Mouse (Mus musculus): ENCODE results near the gene Vcl. TPM values are rescaled to one million over a fixed set of nuclear protein-coding genes. Genes with fewer than 3 reads are reported as not detected.

The Vcl gene
- polyA plus RNA-seq, 1 experiment: 31.7 TPM

- Histone ChIP-seq H3K27ac (ENCODE audit: insufficient read depth, low read length) (no peak overlapping the region), H3K4me1 (ENCODE audit: control insufficient read depth, insufficient read depth, low read length) (no peaks in the 10 kb centered on the region), H3K4me3 (ENCODE audit: insufficient read depth, low read length) (no peak overlapping the region)
- TF ChIP-seq POLR2A (IDR thresholded peaks at IDR 0.05; ENCODE audit: extremely low read depth, insufficient read depth, low read length) (no peak), CTCF (IDR thresholded peaks at IDR 0.05; ENCODE audit: extremely low read depth, insufficient read depth, low read length) (no peak)
These were observed 17.4 kb upstream of the Vcl start for GRCm38 (mm10) chr14:20911811-20912210.

GRCm38 (mm10) chr14:20914415-20914814, 14.8 kb upstream of the Vcl start:
- TF ChIP-seq CTCF (IDR thresholded peaks at IDR 0.05; ENCODE audit: extremely low read depth, insufficient read depth, low read length) (no peak), POLR2A (IDR thresholded peaks at IDR 0.05; ENCODE audit: extremely low read depth, insufficient read depth, low read length) (no peak)
- no peaks in the 10 kb centered on the region for H3K4me1 ChIP-seq (ENCODE audit: control insufficient read depth, insufficient read depth, low read length)

GRCm38 (mm10) chr14:20916625-20917612, 12.3 kb upstream of the Vcl start:
- no peak overlapping the region for H3K4me3 ChIP-seq (ENCODE audit: insufficient read depth, low read length)
- H3K4me1 ChIP-seq (ENCODE audit: control insufficient read depth, insufficient read depth, low read length): no peaks in the 10 kb centered on the region
- no peak overlapping the region for H3K27ac ChIP-seq (ENCODE audit: insufficient read depth, low read length)
- TF ChIP-seq CTCF (IDR thresholded peaks at IDR 0.05; ENCODE audit: extremely low read depth, insufficient read depth, low read length) (no peak), POLR2A (IDR thresholded peaks at IDR 0.05; ENCODE audit: extremely low read depth, insufficient read depth, low read length) (no peak)

More at GRCm38 (mm10) chr14:20914415-20914814, 14.8 kb upstream of the Vcl start:
- H3K4me3 ChIP-seq (ENCODE audit: insufficient read depth, low read length): no peak overlapping the region
- H3K27ac ChIP-seq (ENCODE audit: insufficient read depth, low read length): no peak overlapping the region

- no peak for TF ChIP-seq POLR2A (IDR thresholded peaks at IDR 0.05; ENCODE audit: extremely low read depth, insufficient read depth, low read length)
- Histone ChIP-seq H3K4me3 (ENCODE audit: insufficient read depth, low read length) (no peak overlapping the region), H3K27ac (ENCODE audit: insufficient read depth, low read length) (no peak overlapping the region), H3K4me1 (ENCODE audit: control insufficient read depth, insufficient read depth, low read length) (no peaks in the 10 kb centered on the region)
These were observed 5.0 kb upstream of the Vcl start for GRCm38 (mm10) chr14:20924071-20924789.

GRCm38 (mm10) chr14:20927470-20928307, 1.5 kb upstream of the Vcl start:
- Histone ChIP-seq H3K4me1 (ENCODE audit: control insufficient read depth, insufficient read depth, low read length) (peaks cover 1% of the 10 kb centered on the region; the same call in 1 of the 2 replicates), H3K4me3 (ENCODE audit: insufficient read depth, low read length) (no peak overlapping the region), H3K27ac (ENCODE audit: insufficient read depth, low read length) (no peak overlapping the region)
- TF ChIP-seq CTCF (IDR thresholded peaks at IDR 0.05; ENCODE audit: extremely low read depth, insufficient read depth, low read length): no peak

- Histone ChIP-seq H3K27ac (ENCODE audit: insufficient read depth, low read length) (no peak overlapping the region), H3K4me3 (ENCODE audit: insufficient read depth, low read length) (peak overlapping the region; percentile 95; the same call in 1 of the 2 replicates), H3K4me1 (ENCODE audit: control insufficient read depth, insufficient read depth, low read length) (peaks cover 1% of the 10 kb centered on the region; the same call in 1 of the 2 replicates)
- TF ChIP-seq CTCF (IDR thresholded peaks at IDR 0.05; ENCODE audit: extremely low read depth, insufficient read depth, low read length): no peak
- no peak for TF ChIP-seq POLR2A (IDR thresholded peaks at IDR 0.05; ENCODE audit: extremely low read depth, insufficient read depth, low read length)
These were observed 901 bp upstream of the Vcl start for GRCm38 (mm10) chr14:20928308-20928685.

GRCm38 (mm10) chr14:20929814-20930434, 726 bp downstream of the Vcl start:
- Histone ChIP-seq H3K4me3 (ENCODE audit: insufficient read depth, low read length) (peak overlapping the region; percentile 95), H3K27ac (ENCODE audit: insufficient read depth, low read length) (peak overlapping the region; percentile 70; the same call in 1 of the 2 replicates), H3K4me1 (ENCODE audit: control insufficient read depth, insufficient read depth, low read length) (peaks cover 1% of the 10 kb centered on the region; the same call in 1 of the 2 replicates)
- TF ChIP-seq CTCF (IDR thresholded peaks at IDR 0.05; ENCODE audit: extremely low read depth, insufficient read depth, low read length): no peak
- TF ChIP-seq POLR2A (IDR thresholded peaks at IDR 0.05; ENCODE audit: extremely low read depth, insufficient read depth, low read length): 0 out of 2 replicates have a peak, but pooled peaks have one; percentile 14

DNA sequence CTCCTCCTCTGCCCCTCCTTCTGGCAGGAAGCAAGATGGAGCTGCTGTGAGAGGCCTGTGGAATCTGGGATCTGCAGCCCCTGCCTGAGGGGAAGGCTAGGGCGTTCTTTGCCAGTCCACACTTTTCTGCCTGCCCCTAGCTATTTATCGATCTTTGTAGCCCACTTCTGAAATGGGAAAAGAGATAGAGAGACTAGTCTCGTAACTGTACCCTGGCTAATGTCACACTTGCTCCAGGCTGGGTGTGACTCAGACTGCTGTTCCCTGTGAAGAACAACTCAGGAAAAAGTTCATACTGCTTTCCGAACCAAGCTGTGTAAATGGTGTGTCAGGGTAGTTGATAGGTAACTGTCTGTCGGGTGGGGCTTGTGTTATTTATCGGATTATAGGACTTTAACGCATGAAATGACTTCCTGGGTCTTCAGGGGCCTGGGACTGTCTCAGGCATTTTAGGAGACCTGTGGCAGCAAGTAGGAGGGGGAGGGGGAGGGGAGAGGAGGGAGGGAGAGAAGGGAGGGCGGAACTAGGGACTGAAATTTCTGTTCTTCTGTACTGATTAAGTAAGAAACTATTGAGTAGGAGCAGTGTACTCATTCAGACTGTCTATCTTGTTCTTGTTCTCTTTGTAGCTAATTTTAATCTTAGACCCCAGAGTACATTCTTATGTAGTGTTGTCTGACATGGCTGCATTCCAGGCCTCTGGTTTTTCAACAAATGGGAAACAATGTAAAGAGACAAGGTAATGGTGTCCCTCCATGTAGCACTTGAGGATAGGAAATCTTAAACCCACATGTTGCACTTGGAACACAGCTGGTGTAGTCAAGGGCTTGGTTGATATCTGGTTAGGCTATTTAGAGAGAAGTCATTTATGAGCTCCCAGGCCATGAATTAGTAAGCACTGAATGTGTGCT, 1.5 kb downstream of the Vcl start:
- Histone ChIP-seq H3K4me1 (ENCODE audit: control insufficient read depth, insufficient read depth, low read length) (peaks cover 1% of the 10 kb centered on the region; the same call in 1 of the 2 replicates), H3K4me3 (ENCODE audit: insufficient read depth, low read length) (peak overlapping the region; percentile 95), H3K27ac (ENCODE audit: insufficient read depth, low read length) (no peak overlapping the region)
- TF ChIP-seq POLR2A (IDR thresholded peaks at IDR 0.05; ENCODE audit: extremely low read depth, insufficient read depth, low read length) (no peak), CTCF (IDR thresholded peaks at IDR 0.05; ENCODE audit: extremely low read depth, insufficient read depth, low read length) (no peak)

Data from cortical plate, adult 2 months (tissue).